Mouse (Mus musculus) hindbrain, embryonic 12.5 days (tissue): Measurements from ENCODE around the gene P4ha2. TPM values are rescaled to one million over a fixed set of nuclear protein-coding genes. Genes with fewer than 3 reads are reported as not detected.

Experiments used
- polyA plus RNA-seq: library from polyadenylated mRNA; unstranded; fragments of >200 nt; fragmentation: Nextera tagmentation; extraction: Ambion mirVana; gene quantifications from 2 replicates; pipeline ENCODE4 v1.2.1, GENCODE M21; 2016

The P4ha2 gene
- polyA plus RNA-seq, 1 experiment from 2014 or later: 27.0 TPM

Other genes with a start within 250 kb of the P4ha2 start
- 0.50 TPM in 1 of 2 replicates, not detected in the other for gene Gm12216, start 240.8 kb upstream of the P4ha2 start, polyA plus RNA-seq
- gene Slc22a5, start 208.4 kb upstream of the P4ha2 start, polyA plus RNA-seq: 7.9 and 8.5 TPM in 2 replicates
- 2.1 and 3.6 TPM in 2 replicates for gene Slc22a21, start 119.8 kb upstream of the P4ha2 start, polyA plus RNA-seq
- gene Slc22a4, start 72.0 kb upstream of the P4ha2 start, polyA plus RNA-seq: 1.3 and 1.4 TPM in 2 replicates
- gene Pdlim4, start 31.1 kb upstream of the P4ha2 start, polyA plus RNA-seq: 48.6 and 53.6 TPM in 2 replicates
- gene Csf2, start 149.6 kb downstream of the P4ha2 start, polyA plus RNA-seq: not detected in 2 replicates
- not detected in 2 replicates for gene Il3, start 167.2 kb downstream of the P4ha2 start, polyA plus RNA-seq
- gene Acsl6, start 203.7 kb downstream of the P4ha2 start, polyA plus RNA-seq: 23.4 and 30.0 TPM in 2 replicates